Mouse (Mus musculus) C2C12 (cell line): ENCODE data around the gene Supt20. TPM values are rescaled to one million over a fixed set of nuclear protein-coding genes. Genes with fewer than 3 reads are reported as not detected.

Source experiments
- H3K27me3 ChIP-seq: one replicate; pipeline ENCODE4 v1.6.1; 2011; ENCODE audit not compliant: control insufficient read depth, insufficient read depth, insufficient read length
- H3K36me3 ChIP-seq: one replicate; pipeline ENCODE4 v1.6.1; 2011; ENCODE audit not compliant: control insufficient read depth, insufficient read depth
- H3K4me3 ChIP-seq: one replicate; pipeline ENCODE4 v1.5.1; 2011; ENCODE audit warnings: mild to moderate bottlenecking, control low read depth; ENCODE audit not compliant: poor library complexity, insufficient read depth, severe bottlenecking
- H3K79me2 ChIP-seq: one replicate; pipeline ENCODE4 v1.6.1; 2011; ENCODE audit not compliant: control insufficient read depth, insufficient read depth
- H3K79me3 ChIP-seq: one replicate; pipeline ENCODE4 v1.6.1; 2011; ENCODE audit warnings: low read depth, control low read depth
- H3ac ChIP-seq: one replicate; pipeline ENCODE3; 2011; ENCODE audit warnings: low read depth; ENCODE audit not compliant: control insufficient read depth, insufficient read length
- CEBPB ChIP-seq: IDR thresholded peaks from one replicate; pipeline ENCODE4 v1.6.1; 2011; ENCODE audit warnings: low read depth, mild to moderate bottlenecking, control low read depth, moderate library complexity
- CTCF ChIP-seq: IDR thresholded peaks from one replicate; pipeline ENCODE4 v1.5.1; 2011; ENCODE audit not compliant: control insufficient read depth, insufficient read depth, insufficient read length
- FOSL1 ChIP-seq: IDR thresholded peaks from one replicate; pipeline ENCODE4 v1.8.0; 2011; ENCODE audit warnings: mild to moderate bottlenecking, low read length; ENCODE audit not compliant: poor library complexity, insufficient read depth, severe bottlenecking
- MAX ChIP-seq: IDR thresholded peaks from one replicate; pipeline ENCODE4 v1.6.1; 2011; ENCODE audit warnings: mild to moderate bottlenecking, control low read depth
- MYOD1 ChIP-seq: IDR thresholded peaks from one replicate; pipeline ENCODE4 v1.6.1; 2011; ENCODE audit warnings: low read depth; ENCODE audit not compliant: control insufficient read depth, insufficient read length
- MYOG ChIP-seq: IDR thresholded peaks from one replicate; pipeline ENCODE4 v1.6.1; 2011; ENCODE audit not compliant: control insufficient read depth, insufficient read length; ENCODE audit errors: extremely low read depth
- USF1 ChIP-seq: IDR thresholded peaks from one replicate; pipeline ENCODE4 v1.6.1; 2011; ENCODE audit warnings: low read depth, mild to moderate bottlenecking, control low read depth, moderate library complexity
- polyA plus RNA-seq: library from polyadenylated mRNA; unstranded; fragments of >200 nt; fragmentation: generic; extraction: Trizol; gene quantifications from one replicate; pipeline ENCODE4 v1.2.1, GENCODE M21; 2012; ENCODE audit warnings: missing spikeins

The Supt20 gene
- polyA plus RNA-seq, 1 experiment = 13.2 TPM

GRCm38 (mm10) chr3:54657888-54658626, 34.5 kb upstream of the Supt20 start:
- H3K27me3 ChIP-seq = no peaks in the 10 kb centered on the region
- no peaks in the 10 kb centered on the region for H3K79me3 ChIP-seq
- no peak overlapping the region for H3ac ChIP-seq
- H3K36me3 ChIP-seq = no peaks in the 10 kb centered on the region
- no peaks in the 10 kb centered on the region for H3K79me2 ChIP-seq
- H3K4me3 ChIP-seq = no peak overlapping the region
- TF ChIP-seq FOSL1 (no peak), MAX (no peak), USF1 (no peak), MYOG (no peak), CTCF (no peak), MYOD1 (no peak), CEBPB (no peak)

GRCm38 (mm10) chr3:54659736-54660135, 32.9 kb upstream of the Supt20 start:
- no peak overlapping the region for H3K4me3 ChIP-seq
- no peak overlapping the region for H3ac ChIP-seq
- H3K79me3 ChIP-seq = no peaks in the 10 kb centered on the region
- no peaks in the 10 kb centered on the region for H3K79me2 ChIP-seq
- TF ChIP-seq MAX (no peak), CEBPB (no peak), CTCF (no peak), MYOD1 (no peak), MYOG (no peak), USF1 (no peak), FOSL1 (no peak)
- H3K36me3 ChIP-seq = no peaks in the 10 kb centered on the region
- H3K27me3 ChIP-seq = no peaks in the 10 kb centered on the region

- H3K79me2 ChIP-seq = no peaks in the 10 kb centered on the region
- no peak overlapping the region for H3ac ChIP-seq
- no peak for TF ChIP-seq CTCF
- TF ChIP-seq MYOD1 = no peak
- TF ChIP-seq MAX = no peak
- no peak for TF ChIP-seq CEBPB
- no peak for TF ChIP-seq USF1
- TF ChIP-seq MYOG = no peak
- no peak for TF ChIP-seq FOSL1
- H3K4me3 ChIP-seq = no peak overlapping the region
- H3K36me3 ChIP-seq = no peaks in the 10 kb centered on the region
- H3K27me3 ChIP-seq = no peaks in the 10 kb centered on the region
- no peaks in the 10 kb centered on the region for H3K79me3 ChIP-seq
Measured at GRCm38 (mm10) chr3:54662411-54662810, 30.2 kb upstream of the Supt20 start.

GRCm38 (mm10) chr3:54668141-54668540, 24.5 kb upstream of the Supt20 start:
- Histone ChIP-seq H3K4me3 (no peak overlapping the region), H3K27me3 (no peaks in the 10 kb centered on the region), H3K79me2 (no peaks in the 10 kb centered on the region), H3K79me3 (no peaks in the 10 kb centered on the region), H3K36me3 (no peaks in the 10 kb centered on the region), H3ac (no peak overlapping the region)
- no peak for TF ChIP-seq CTCF

- Histone ChIP-seq H3ac (no peak overlapping the region), H3K27me3 (no peaks in the 10 kb centered on the region), H3K79me3 (no peaks in the 10 kb centered on the region), H3K4me3 (no peak overlapping the region), H3K79me2 (no peaks in the 10 kb centered on the region), H3K36me3 (no peaks in the 10 kb centered on the region)
- TF ChIP-seq FOSL1 (no peak), CTCF (no peak), MYOG (no peak), MYOD1 (no peak), USF1 (no peak), CEBPB (no peak), MAX (no peak)
Measured at GRCm38 (mm10) chr3:54668722-54669121, 23.9 kb upstream of the Supt20 start.

- no peak for TF ChIP-seq MYOD1
- TF ChIP-seq MAX = no peak
- no peak for TF ChIP-seq MYOG
- TF ChIP-seq CTCF = no peak
- no peak for TF ChIP-seq CEBPB
- no peaks in the 10 kb centered on the region for H3K36me3 ChIP-seq
- H3K4me3 ChIP-seq = no peak overlapping the region
- no peaks in the 10 kb centered on the region for H3K79me2 ChIP-seq
- no peaks in the 10 kb centered on the region for H3K79me3 ChIP-seq
- H3ac ChIP-seq = no peak overlapping the region
- no peaks in the 10 kb centered on the region for H3K27me3 ChIP-seq
Measured at GRCm38 (mm10) chr3:54669559-54669958, 23.0 kb upstream of the Supt20 start.
